Mouse (Mus musculus) ES-CJ7 (cell line): ENCODE measurements at regions not wholly inside any gene's neighbourhood (a gene's known extent, or its start where the extent isn't known, plus 50 kb on each side); places are given as distances from the start of the nearest gene placed in this dataset.
A peak's percentile ranks its signal among the peaks of the same experiment; 100 is the strongest.

ENCODE experiments used
- DNase-seq: peaks from one replicate; pipeline ENCODE4 v3.0.0; 2011; ENCODE audit warnings: low read depth, low spot score

GRCm38 (mm10) chr14:61818365-61818764 is 211.1 kb downstream of the Kcnrg start:
- no peak for DNase-seq

GRCm38 (mm10) chr14:61819251-61819650 is 212.0 kb downstream of the Kcnrg start:
- no peak for DNase-seq

DNA sequence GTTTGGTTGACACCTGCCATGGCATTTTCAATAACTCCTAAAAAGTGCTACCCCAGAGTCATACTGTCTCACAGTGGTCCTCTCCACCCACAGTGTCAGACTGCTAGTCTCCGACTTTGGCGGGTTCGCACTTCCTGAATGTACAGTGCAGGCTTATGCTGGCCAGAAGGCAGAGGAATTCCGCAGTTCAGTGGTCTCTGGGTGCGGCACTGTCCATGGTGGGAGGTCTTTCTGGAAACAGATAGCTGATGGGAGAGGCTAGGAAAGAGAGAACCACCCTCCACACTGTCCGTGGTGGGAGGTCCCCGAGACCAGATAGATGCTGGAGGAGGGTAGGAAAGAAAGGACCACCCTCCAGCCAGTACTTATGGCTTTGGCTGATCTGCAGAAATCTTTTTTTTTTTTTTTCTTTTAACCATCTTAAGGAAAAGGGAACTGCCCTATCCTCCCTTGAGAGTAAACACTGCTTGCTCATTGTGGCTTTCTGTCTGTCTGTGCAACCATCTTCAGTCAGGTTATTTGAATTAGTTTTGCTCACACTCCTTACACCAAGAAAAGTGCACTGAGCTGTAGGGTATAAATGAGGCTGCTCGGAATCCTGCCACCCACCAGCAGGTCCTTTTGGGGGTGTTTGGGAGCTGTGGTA is 227.2 kb downstream of the Kcnrg start:
- peak; percentile 19 for DNase-seq

- no peak for DNase-seq
Observed at GRCm38 (mm10) chr14:61835729-61836128, 228.5 kb downstream of the Kcnrg start.

- DNase-seq: no peak
Observed at GRCm38 (mm10) chr14:61836231-61836630, 229.0 kb downstream of the Kcnrg start.

DNA sequence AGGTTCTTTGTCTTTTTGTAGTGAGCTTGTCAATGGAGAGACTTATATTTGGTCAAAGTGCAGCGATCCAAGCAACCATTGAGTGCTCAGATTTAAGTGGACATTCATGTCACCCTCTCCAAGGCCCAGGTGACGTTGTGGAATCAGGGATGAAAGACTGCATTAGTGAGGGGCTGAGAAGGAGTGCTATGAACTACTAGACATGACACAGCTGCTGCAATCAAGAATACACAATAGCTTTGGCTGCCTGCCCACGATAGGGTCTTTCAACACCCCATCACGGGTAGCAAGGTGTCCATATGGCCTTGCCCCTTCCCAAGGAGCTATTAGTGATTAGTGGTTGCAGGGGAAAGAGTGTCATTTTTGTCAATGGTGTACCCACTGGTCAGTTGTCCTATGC is 229.7 kb downstream of the Kcnrg start:
- no peak for DNase-seq

DNA sequence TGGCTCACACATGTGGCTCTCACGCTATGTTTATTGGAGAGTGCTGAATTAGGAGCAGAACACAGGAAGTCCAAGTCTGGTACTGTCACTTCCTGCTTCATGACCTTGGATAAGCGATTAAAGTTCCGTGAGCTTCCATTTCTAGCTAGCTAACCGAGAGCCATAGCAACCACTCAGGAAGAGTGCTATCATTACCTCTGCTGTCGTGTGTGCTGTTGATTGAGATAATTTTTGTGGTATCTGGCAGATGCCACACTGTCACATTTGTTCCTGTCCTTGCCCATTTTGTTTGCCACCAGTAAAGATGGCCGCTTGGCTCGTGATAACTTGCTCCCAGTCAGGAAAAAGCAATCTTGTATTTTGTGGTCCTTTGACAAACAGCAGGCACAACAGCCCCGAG is 230.6 kb downstream of the Kcnrg start:
- no peak for DNase-seq

GRCm38 (mm10) chr14:61842476-61842875 is 235.2 kb downstream of the Kcnrg start:
- DNase-seq: no peak

- DNase-seq: no peak
Observed at GRCm38 (mm10) chr14:61846441-61846840, 239.2 kb downstream of the Kcnrg start.

- DNase-seq: no peak
Observed at GRCm38 (mm10) chr14:61850244-61850643, 243.0 kb downstream of the Kcnrg start.

- no peak for DNase-seq
Observed at GRCm38 (mm10) chr14:61857616-61858015, 250.4 kb downstream of the Kcnrg start.

DNA sequence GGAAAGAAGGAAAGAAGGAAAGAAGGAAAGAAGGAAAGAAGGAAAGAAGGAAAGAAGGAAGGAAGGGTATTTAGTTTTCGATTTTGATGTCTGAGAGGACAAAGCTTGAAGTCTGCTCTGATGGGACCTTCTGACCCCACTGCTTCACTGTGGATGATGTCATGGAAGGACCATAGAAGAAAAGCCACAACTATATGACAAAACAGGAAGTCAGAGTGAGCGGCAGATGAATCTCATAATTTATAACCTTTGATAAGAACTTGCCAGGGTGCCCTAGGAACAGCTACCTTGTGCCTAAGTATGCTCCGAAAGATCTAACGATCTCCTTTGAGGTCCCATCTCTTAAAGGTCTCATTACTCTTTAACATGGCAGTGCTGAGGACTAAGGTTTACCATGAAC is 253.4 kb downstream of the Kcnrg start:
- DNase-seq: no peak

DNA sequence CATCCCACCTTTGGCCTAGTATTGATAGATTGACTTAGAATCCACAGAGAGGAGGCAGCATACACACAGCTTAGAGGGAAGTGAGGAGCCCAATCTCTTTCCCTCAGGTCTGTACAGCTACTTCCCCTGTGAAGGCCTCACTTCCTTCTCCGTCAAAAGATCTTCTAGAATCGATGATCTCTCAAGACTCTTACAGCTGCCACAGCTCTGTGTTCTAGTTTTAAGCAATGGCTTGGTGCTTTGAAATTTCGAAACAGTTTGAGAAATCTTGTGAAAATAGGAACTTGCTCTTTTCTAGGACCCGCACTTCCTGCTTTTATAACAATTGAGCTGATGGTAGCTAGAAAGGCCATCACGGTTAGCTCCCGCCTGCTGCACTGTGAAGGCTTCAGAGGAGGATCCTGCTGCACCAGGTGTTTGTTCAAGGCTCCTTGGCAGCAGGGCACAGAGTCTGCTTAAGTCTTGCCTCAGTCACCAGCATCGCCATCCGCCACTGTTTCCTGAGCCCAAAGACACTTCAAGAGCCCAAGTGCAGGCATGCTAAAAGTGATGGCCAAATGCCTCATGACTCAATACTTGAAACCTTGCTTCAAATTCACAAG is 254.2 kb downstream of the Kcnrg start:
- no peak for DNase-seq

DNA sequence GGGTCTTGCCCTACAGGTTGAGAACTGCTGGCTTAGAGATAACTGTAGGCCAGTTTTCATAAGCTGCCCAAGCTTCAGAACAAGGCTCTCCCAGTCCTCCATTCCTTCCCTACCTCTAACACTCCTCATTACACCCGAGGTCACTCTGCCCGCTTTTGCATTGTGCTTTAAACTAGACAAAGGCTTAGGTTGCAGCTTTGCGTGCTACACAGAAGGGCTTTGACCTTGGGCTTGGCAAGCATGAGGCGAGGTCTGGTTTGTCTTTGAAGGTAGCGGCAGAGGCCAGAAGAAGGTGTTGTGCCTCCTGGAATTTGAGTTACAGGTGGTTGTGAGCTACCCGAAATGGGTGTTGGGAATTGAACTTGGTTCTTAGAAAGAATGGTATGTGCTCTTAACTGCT is 255.7 kb downstream of the Kcnrg start:
- peak; percentile 62 for DNase-seq

DNA sequence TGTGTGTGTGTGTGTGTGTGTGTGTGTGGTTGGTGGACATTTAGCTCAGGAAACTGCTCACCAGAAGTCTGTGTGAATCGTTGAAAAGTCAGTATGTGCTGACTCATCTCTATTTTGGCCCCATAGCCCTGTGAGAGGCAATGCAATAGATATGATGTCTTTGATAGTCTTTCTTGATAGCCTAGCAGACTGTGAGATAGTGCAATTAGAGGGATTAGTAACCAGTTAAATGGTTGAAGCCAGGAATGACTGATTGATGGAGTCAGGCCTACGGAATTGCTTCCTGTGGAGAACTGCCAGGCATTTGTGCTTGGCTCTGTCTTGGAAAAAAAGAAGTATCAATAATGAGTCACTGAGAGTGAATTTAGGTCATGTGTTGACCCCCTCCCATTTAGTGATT is 256.2 kb downstream of the Kcnrg start:
- DNase-seq: no peak

GRCm38 (mm10) chr14:61866532-61867268 is 259.4 kb downstream of the Kcnrg start:
- peak; percentile 11 for DNase-seq

- no peak for DNase-seq
Observed at GRCm38 (mm10) chr14:61874206-61874605, 266.9 kb downstream of the Kcnrg start.

DNA sequence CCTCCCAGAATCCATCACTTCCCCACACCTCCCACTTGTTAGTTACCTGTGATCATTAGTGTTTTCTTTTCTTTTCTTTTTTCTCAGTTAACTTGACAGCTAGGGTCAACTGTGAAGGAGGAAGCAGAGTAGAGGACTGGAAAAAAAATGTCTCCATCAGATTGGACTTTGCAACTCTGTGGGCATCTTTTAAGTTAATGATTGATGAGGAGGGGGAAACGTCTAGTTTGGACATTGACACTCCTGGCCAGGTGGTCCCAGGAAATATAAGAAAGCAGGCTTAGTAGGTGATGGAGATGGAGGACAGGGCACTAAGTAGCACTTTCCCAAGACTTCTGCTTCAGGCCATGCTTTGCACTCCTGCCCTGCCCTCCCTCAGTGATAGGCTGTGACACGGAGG is 272.2 kb downstream of the Kcnrg start:
- no peak for DNase-seq

DNA sequence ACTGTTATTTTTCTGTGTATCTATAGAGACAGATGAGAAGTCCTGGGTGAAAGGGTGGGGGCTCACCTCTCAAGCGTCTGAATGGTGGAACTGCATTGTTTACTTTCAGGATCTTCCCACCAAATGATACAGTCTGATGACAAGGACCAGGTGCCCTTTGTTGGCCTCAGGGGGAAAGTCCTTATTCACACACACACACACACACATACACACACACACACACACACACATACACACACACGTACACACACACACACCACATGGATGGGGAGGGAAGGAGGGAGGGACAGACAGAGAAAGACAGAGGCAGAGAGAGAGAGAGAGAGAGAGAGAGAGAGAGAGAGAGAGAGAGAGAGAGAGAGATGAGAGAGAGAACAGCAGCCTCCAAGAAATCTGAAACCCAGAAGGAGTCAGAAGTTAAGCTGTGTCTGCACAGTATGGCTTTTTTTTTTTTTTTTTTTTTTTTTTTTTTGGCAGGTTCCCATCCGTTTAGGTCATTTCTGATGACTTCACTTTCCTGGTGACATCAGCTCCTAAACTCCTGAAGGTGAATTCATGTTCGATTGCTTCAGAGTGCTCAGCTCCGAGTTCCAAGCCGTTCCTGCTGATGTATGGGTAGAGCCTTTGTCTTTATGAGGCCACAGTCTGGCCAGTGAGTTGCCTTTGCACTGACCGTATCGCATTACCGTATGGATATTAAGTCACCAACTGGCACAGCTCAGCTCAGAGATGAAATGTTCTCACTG is 273.4 kb downstream of the Kcnrg start:
- DNase-seq: no peak

DNA sequence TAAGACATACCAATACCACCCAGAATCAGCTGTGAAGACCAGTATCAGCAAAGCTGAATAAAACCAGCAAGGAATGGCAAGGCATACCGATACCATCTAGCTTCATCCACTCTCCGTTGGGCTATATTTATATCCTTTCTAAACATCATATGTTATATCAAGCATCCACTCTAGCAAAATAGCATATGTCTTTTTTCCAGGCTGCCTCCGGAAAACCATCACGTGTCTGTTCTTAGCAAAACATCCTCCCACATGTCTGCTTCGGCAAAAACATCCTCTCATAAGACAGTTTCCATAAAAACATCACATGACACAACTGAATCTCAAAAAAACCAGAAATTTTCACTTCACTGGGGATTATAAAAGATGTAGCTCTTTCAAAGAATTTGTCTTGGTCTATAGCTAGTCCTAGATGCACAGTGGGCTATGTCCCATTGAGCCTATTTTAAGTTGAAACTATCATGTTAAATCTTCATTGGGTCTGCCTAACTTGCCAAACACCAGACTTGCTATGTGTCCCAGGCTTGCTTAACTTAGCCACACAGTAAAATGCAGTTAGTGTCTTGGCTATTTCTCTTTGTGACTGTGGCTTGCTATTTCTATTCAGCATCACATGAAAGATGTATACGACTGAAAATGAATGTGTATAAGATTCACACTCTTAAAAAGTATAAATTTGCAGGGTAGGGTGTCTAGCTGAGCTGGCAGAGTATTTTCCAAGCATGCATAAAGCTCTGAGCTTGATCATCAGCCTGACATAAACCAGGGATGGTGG is 278.2 kb downstream of the Kcnrg start:
- no peak for DNase-seq

GRCm38 (mm10) chr14:61889626-61890025 is 282.4 kb downstream of the Kcnrg start:
- DNase-seq: no peak

DNA sequence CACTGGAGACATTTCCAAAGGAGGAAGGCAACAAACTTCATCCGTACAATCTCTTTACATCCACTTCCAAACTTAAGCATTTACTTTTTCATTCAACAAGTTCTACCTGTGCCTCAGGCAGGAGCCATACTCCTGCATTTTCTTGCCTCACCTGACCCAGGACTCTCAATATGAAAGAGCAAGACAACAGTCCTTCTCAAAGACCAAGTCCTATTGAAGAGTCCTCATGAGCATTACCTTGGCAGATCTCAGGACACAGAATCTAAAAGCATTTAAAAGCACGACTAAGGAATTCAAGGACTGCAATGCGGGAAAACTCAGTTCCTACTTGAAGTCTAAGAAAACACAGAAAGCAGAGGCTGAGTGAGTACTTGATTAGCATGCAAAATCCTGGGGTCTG is 286.5 kb downstream of the Kcnrg start:
- DNase-seq: no peak
